Mouse (Mus musculus) limb, embryonic 15.5 days (tissue): Measurements from ENCODE around the gene Adgrf5. TPM values are rescaled to one million over a fixed set of nuclear protein-coding genes. Genes with fewer than 3 reads are reported as not detected.
"Not testable (repeated sequence)": the region's sequence is repeated elsewhere in the genome, so short reads cannot be mapped to it uniquely, and the experiment has no call there.

Experiments
- ATAC-seq: fragments of 200-750 bp; cut with Nextera tagmentation; 2 replicates; pipeline ENCODE4 v1.8.0; 2017; ENCODE audit warnings: low read depth, moderate TSS enrichment; ENCODE audit not compliant: insufficient number of reproducible peaks, low FRiP score, low TSS enrichment
- H3K27ac ChIP-seq: fragments of 300-500 bp; sonication (generic); 2 replicates; pipeline ENCODE4 v1.5.1; 2015; ENCODE audit warnings: moderate library complexity, mild to moderate bottlenecking, inconsistent platforms
- H3K27me3 ChIP-seq: fragments of 300-500 bp; sonication (generic); 2 replicates; pipeline ENCODE4 v1.6.1; 2015; ENCODE audit warnings: inconsistent platforms
- H3K36me3 ChIP-seq: fragments of 300-500 bp; sonication (generic); 2 replicates; pipeline ENCODE4 v1.6.1; 2015; ENCODE audit warnings: inconsistent platforms
- H3K4me1 ChIP-seq: fragments of 300-500 bp; sonication (generic); 2 replicates; pipeline ENCODE4 v1.6.1; 2015; ENCODE audit warnings: inconsistent platforms
- H3K4me2 ChIP-seq: fragments of 300-500 bp; sonication (generic); 2 replicates; pipeline ENCODE4 v1.6.1; 2015; ENCODE audit warnings: mild to moderate bottlenecking, inconsistent platforms
- H3K4me3 ChIP-seq: fragments of 300-500 bp; sonication (generic); 2 replicates; pipeline ENCODE4 v1.5.1; 2015; ENCODE audit warnings: mild to moderate bottlenecking, inconsistent platforms
- H3K9ac ChIP-seq: fragments of 300-500 bp; sonication (generic); 2 replicates; pipeline ENCODE4 v1.6.1; 2015; ENCODE audit warnings: inconsistent platforms
- H3K9me3 ChIP-seq: fragments of 300-500 bp; sonication (generic); 2 replicates; pipeline ENCODE4 v1.6.1; 2016; ENCODE audit warnings: inconsistent platforms
- WGBS: fragments of 180-500 bp; shearing (Covaris S2); methylation state at CpG from one replicate; pipeline ENCODE4 v1.1.7; 2015; 5-methylcytosine and 5-hydroxymethylcytosine counted together
- polyA plus RNA-seq: library from polyadenylated mRNA; unstranded; fragments of >200 nt; fragmentation: Nextera tagmentation; extraction: Ambion mirVana; gene quantifications from 2 replicates; pipeline ENCODE4 v1.2.1, GENCODE M21; 2015

The Adgrf5 gene
- polyA plus RNA-seq = 13.4 and 13.7 TPM in 2 replicates

GRCm38 (mm10) chr17:43359826-43360619, at the start of gene Adgrf5:
Adgrf5 (plus strand) TSS chr17:43360451.
- 33% methylated on average over 16 of the region's 16 CpGs for WGBS

GRCm38 (mm10) chr17:43325986-43326671, 34.1 kb upstream of the Adgrf5 start:
- 0 out of 2 replicates have a peak overlapping the region, but pooled peaks have one; percentile 33 for H3K4me3 ChIP-seq
- no peak overlapping the region for H3K27ac ChIP-seq
- no peaks in the 10 kb centered on the region for H3K9me3 ChIP-seq
- ATAC-seq = no peak
- WGBS = 56% methylated on average over 7 of the region's 7 CpGs
- peaks cover 4% of the 10 kb centered on the region; the same call in 1 of the 2 replicates for H3K4me1 ChIP-seq
- H3K36me3 ChIP-seq = no peaks in the 10 kb centered on the region
- peak overlapping the region; percentile 59; the same call in 1 of the 2 replicates for H3K4me2 ChIP-seq
- H3K9ac ChIP-seq = no peak overlapping the region
- no peaks in the 10 kb centered on the region for H3K27me3 ChIP-seq

More at GRCm38 (mm10) chr17:43359826-43360619, at the start of gene Adgrf5:
- Histone ChIP-seq H3K27me3 (no peaks in the 10 kb centered on the region), H3K36me3 (no peaks in the 10 kb centered on the region), H3K4me3 (peak within 1 kb of the TSS; percentile 22), H3K9me3 (no peaks in the 10 kb centered on the region), H3K4me2 (peak within 1 kb of the TSS; percentile 14), H3K4me1 (peaks cover 9% of the 10 kb centered on the region; the same call in 1 of the 2 replicates), H3K9ac (no peak within 1 kb of the TSS), H3K27ac (0 out of 2 replicates have a peak within 1 kb of the TSS, but pooled peaks have one; percentile 27)
- ATAC-seq = no peak

- Histone ChIP-seq H3K27me3 (no peaks in the 10 kb centered on the region), H3K4me3 (peak overlapping the region; percentile 33), H3K27ac (0 out of 2 replicates have a peak overlapping the region, but pooled peaks have one; percentile 27), H3K9me3 (no peaks in the 10 kb centered on the region), H3K36me3 (no peaks in the 10 kb centered on the region), H3K4me2 (peak overlapping the region; percentile 59), H3K4me1 (peaks cover 4% of the 10 kb centered on the region; the same call in 1 of the 2 replicates), H3K9ac (no peak overlapping the region)
- 19% methylated on average over 29 of the region's 29 CpGs for WGBS
- peak; percentile 79; the same call in 1 of the 2 replicates for ATAC-seq
Measured at GRCm38 (mm10) chr17:43326726-43327700, 33.2 kb upstream of the Adgrf5 start.

- 84% methylated on average over 6 of the region's 6 CpGs for WGBS
- no peak overlapping the region for H3K4me2 ChIP-seq
- no peaks in the 10 kb centered on the region for H3K9me3 ChIP-seq
- H3K36me3 ChIP-seq = no peaks in the 10 kb centered on the region
- no peaks in the 10 kb centered on the region for H3K27me3 ChIP-seq
- no peak overlapping the region for H3K4me3 ChIP-seq
- H3K9ac ChIP-seq = no peak overlapping the region
- no peak overlapping the region for H3K27ac ChIP-seq
- ATAC-seq = no peak
- H3K4me1 ChIP-seq = peaks cover 4% of the 10 kb centered on the region; the same call in 1 of the 2 replicates
Measured at GRCm38 (mm10) chr17:43327810-43328209, 32.4 kb upstream of the Adgrf5 start.

GRCm38 (mm10) chr17:43329216-43329615, 31.0 kb upstream of the Adgrf5 start:
- ATAC-seq = no peak
- H3K4me1 ChIP-seq = peaks cover 4% of the 10 kb centered on the region; the same call in 1 of the 2 replicates
- WGBS = 83% methylated on average over 4 of the region's 4 CpGs
- no peak overlapping the region for H3K4me2 ChIP-seq
- H3K27me3 ChIP-seq = no peaks in the 10 kb centered on the region
- H3K9me3 ChIP-seq = no peaks in the 10 kb centered on the region
- H3K36me3 ChIP-seq = no peaks in the 10 kb centered on the region
- no peak overlapping the region for H3K27ac ChIP-seq
- no peak overlapping the region for H3K4me3 ChIP-seq
- no peak overlapping the region for H3K9ac ChIP-seq

GRCm38 (mm10) chr17:43329761-43330183, 30.5 kb upstream of the Adgrf5 start:
- Histone ChIP-seq H3K4me3 (no peak overlapping the region), H3K9ac (no peak overlapping the region), H3K4me2 (no peak overlapping the region), H3K27ac (no peak overlapping the region), H3K9me3 (no peaks in the 10 kb centered on the region), H3K4me1 (peaks cover 4% of the 10 kb centered on the region; the same call in 1 of the 2 replicates), H3K36me3 (no peaks in the 10 kb centered on the region), H3K27me3 (no peaks in the 10 kb centered on the region)
- ATAC-seq = no peak
- WGBS = 83% methylated on average over 7 of the region's 7 CpGs

- no peak for ATAC-seq
- H3K27me3 ChIP-seq = no peaks in the 10 kb centered on the region
- no peaks in the 10 kb centered on the region for H3K4me1 ChIP-seq
- H3K36me3 ChIP-seq = no peaks in the 10 kb centered on the region
- H3K4me2 ChIP-seq = no peak overlapping the region
- H3K9me3 ChIP-seq = no peaks in the 10 kb centered on the region
- 49% methylated on average over 5 of the region's 5 CpGs for WGBS
- no peak overlapping the region for H3K27ac ChIP-seq
- no peak overlapping the region for H3K9ac ChIP-seq
- H3K4me3 ChIP-seq = no peak overlapping the region
Measured at GRCm38 (mm10) chr17:43332686-43333085, 27.6 kb upstream of the Adgrf5 start.

- WGBS = 53% methylated on average over 9 of the region's 9 CpGs
- no peak for ATAC-seq
Measured at GRCm38 (mm10) chr17:43334074-43334473, 26.2 kb upstream of the Adgrf5 start.

GRCm38 (mm10) chr17:43337643-43338042, 22.6 kb upstream of the Adgrf5 start:
- Histone ChIP-seq H3K9ac (no peak overlapping the region), H3K27me3 (no peaks in the 10 kb centered on the region), H3K4me1 (no peaks in the 10 kb centered on the region), H3K4me2 (no peak overlapping the region), H3K9me3 (no peaks in the 10 kb centered on the region), H3K27ac (no peak overlapping the region), H3K36me3 (no peaks in the 10 kb centered on the region), H3K4me3 (no peak overlapping the region)
- 70% methylated on average over 2 of the region's 2 CpGs for WGBS
- no peak for ATAC-seq

More at GRCm38 (mm10) chr17:43334074-43334473, 26.2 kb upstream of the Adgrf5 start:
- no peak overlapping the region for H3K27ac ChIP-seq
- no peaks in the 10 kb centered on the region for H3K27me3 ChIP-seq
- no peak overlapping the region for H3K9ac ChIP-seq
- no peaks in the 10 kb centered on the region for H3K9me3 ChIP-seq
- no peak overlapping the region for H3K4me3 ChIP-seq
- no peaks in the 10 kb centered on the region for H3K36me3 ChIP-seq
- H3K4me2 ChIP-seq = no peak overlapping the region
- no peaks in the 10 kb centered on the region for H3K4me1 ChIP-seq

- ATAC-seq = no peak
Measured at GRCm38 (mm10) chr17:43338279-43338678, 22.0 kb upstream of the Adgrf5 start.

GRCm38 (mm10) chr17:43346499-43346898, 13.8 kb upstream of the Adgrf5 start:
- not testable (repeated sequence) for H3K4me3 ChIP-seq, H3K27me3 ChIP-seq, H3K9ac ChIP-seq, H3K4me1 ChIP-seq, H3K9me3 ChIP-seq, H3K27ac ChIP-seq, H3K4me2 ChIP-seq, H3K36me3 ChIP-seq, ATAC-seq
- WGBS = 94% methylated on average over 2 of the region's 2 CpGs

More at GRCm38 (mm10) chr17:43338279-43338678, 22.0 kb upstream of the Adgrf5 start:
- no peaks in the 10 kb centered on the region for H3K4me1 ChIP-seq
- no peak overlapping the region for H3K27ac ChIP-seq
- no peaks in the 10 kb centered on the region for H3K36me3 ChIP-seq
- H3K9ac ChIP-seq = no peak overlapping the region
- no peaks in the 10 kb centered on the region for H3K9me3 ChIP-seq
- no peak overlapping the region for H3K4me3 ChIP-seq
- WGBS = 78% methylated on average over 3 of the region's 3 CpGs
- H3K27me3 ChIP-seq = no peaks in the 10 kb centered on the region
- H3K4me2 ChIP-seq = no peak overlapping the region
